Mouse (Mus musculus) heart, embryonic 10.5 days (tissue): ENCODE data around the gene Arid1b. TPM values are rescaled to one million over a fixed set of nuclear protein-coding genes. Genes with fewer than 3 reads are reported as not detected.

Source experiments
- DNase-seq: peaks from one replicate; pipeline ENCODE4 v3.0.0-alpha.2; 2017; ENCODE audit warnings: low spot score
- H3K27ac ChIP-seq: fragments of 300-500 bp; sonication (generic); 2 replicates; pipeline ENCODE4 v1.5.1; 2016; ENCODE audit warnings: mild to moderate bottlenecking
- H3K27me3 ChIP-seq: fragments of 300-500 bp; sonication (generic); 2 replicates; pipeline ENCODE4 v1.6.1; 2016; ENCODE audit warnings: mild to moderate bottlenecking; ENCODE audit not compliant: poor library complexity, insufficient read depth, severe bottlenecking
- H3K36me3 ChIP-seq: fragments of 300-500 bp; sonication (generic); 2 replicates; pipeline ENCODE4 v1.6.1; 2016; ENCODE audit warnings: mild to moderate bottlenecking, moderate library complexity
- H3K4me1 ChIP-seq: fragments of 300-500 bp; sonication (generic); 2 replicates; pipeline ENCODE4 v1.6.1; 2016; ENCODE audit warnings: mild to moderate bottlenecking
- H3K4me3 ChIP-seq: fragments of 300-500 bp; sonication (generic); 2 replicates; pipeline ENCODE4 v1.5.1; 2016; ENCODE audit warnings: mild to moderate bottlenecking, moderate library complexity
- H3K9me3 ChIP-seq: fragments of 300-500 bp; sonication (generic); 2 replicates; pipeline ENCODE4 v1.6.1; 2016; ENCODE audit warnings: mild to moderate bottlenecking, moderate library complexity
- WGBS: fragments of 180-500 bp; shearing (Covaris S2); methylation state at CpG from one replicate; pipeline ENCODE4 v1.1.7; 2016; 5-methylcytosine and 5-hydroxymethylcytosine counted together
- polyA plus RNA-seq: library from polyadenylated mRNA; unstranded; fragments of >200 nt; fragmentation: Nextera tagmentation; extraction: Ambion mirVana; gene quantifications from 2 replicates; pipeline ENCODE4 v1.2.1, GENCODE M21; 2016

Arid1b gene
- polyA plus RNA-seq, 1 experiment from 2014 or later, result 8.4 TPM

DNA sequence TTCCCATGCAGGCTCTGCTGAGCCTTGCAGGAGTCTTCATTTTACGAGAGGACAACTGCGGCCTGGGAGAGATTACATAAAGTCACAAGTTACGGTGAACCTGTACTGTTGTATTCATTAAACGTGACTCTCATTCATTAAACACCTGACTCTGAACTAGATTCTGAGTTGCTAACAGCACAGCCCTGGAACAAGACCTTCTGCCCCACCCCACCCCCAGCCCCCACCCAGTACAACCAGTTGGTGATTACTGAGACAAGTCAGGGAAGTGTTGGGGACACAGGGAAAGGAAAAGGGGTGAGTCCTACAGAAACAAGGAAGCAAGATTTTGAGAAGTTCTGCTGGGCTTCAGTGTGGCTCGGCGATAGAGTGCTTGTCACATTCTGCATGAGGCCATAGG, 281.6 kb downstream of the Arid1b start:
- H3K27me3 ChIP-seq, result no peaks in the 10 kb centered on the region
- no peak for DNase-seq
- no peaks in the 10 kb centered on the region for H3K9me3 ChIP-seq
- H3K4me1 ChIP-seq, result peaks cover 13% of the 10 kb centered on the region
- peaks cover 10% of the 10 kb centered on the region; the same call in 1 of the 2 replicates for H3K36me3 ChIP-seq
- no peak overlapping the region for H3K4me3 ChIP-seq
- WGBS, result 90% methylated on average over 6 of the region's 6 CpGs
- no peak overlapping the region for H3K27ac ChIP-seq

DNA sequence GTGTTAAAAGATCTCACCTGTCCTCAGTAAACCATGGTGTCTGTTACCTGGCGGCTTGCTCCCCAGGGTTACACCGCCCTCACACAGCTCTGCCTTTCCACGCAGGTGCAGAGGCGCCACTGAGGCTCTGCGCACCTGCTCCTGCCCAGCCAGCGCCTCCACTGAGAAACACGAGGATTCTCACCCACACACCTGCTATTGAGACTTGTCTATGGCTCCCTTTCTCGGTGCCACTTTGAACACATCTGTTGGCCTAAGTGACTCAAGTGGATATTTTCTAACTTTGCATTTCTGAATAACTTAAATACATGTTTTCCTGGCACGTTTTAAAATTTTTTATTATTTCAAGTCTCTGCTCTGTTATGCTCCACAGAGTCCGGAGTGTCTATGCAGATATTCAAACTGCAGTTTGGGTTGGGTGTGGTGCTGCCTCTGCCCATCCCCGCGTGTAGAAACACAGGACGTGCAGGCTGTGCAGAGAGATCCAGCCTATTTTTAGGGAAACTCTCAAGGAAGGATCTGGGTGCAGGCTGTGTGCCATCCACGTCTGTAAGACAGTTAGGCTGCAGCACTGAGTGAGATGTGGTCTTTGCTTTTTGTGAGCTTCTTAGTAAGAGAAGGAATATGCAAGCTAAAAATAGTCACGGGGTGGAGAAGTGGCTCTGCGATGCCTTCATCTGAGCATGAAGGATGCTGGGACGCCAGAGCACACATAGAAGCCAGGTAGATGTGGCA, 283.2 kb downstream of the Arid1b start:
- WGBS, result 73% methylated on average over 17 of the region's 17 CpGs
- DNase-seq, result no peak
- Histone ChIP-seq H3K36me3 (peaks cover 10% of the 10 kb centered on the region; the same call in 1 of the 2 replicates), H3K4me3 (no peak overlapping the region), H3K27ac (no peak overlapping the region), H3K9me3 (no peaks in the 10 kb centered on the region), H3K27me3 (no peaks in the 10 kb centered on the region), H3K4me1 (peaks cover 18% of the 10 kb centered on the region)

DNA sequence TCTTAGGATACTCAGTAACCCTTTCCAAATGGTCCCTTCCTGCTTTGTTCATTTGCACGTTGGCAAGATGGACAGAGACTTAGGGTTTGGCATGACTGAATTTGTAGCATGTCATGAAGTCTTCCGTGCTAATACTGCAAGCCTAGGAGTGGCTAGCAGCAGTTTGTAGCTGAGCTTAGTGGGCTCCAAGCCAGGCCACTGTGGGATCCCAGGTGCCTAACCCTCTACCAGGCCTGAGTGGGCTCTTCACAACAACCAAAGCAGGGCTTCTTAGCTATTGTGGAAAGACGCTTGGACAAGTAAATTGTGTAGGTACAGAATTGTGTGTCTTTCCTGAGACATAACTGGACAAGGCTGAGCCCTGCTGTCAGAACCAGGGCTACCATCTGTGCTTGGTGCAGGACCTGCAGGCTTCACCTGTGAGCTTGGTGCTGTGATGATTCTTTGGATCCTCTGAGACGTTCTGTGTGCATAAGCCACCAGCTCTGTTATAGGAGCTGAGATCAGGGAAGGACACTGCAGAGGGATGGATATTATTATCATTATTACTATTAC, 286.4 kb downstream of the Arid1b start:
- H3K27me3 ChIP-seq, result no peaks in the 10 kb centered on the region
- no peak for DNase-seq
- H3K27ac ChIP-seq, result no peak overlapping the region
- H3K36me3 ChIP-seq, result peaks cover 10% of the 10 kb centered on the region
- H3K9me3 ChIP-seq, result no peaks in the 10 kb centered on the region
- H3K4me3 ChIP-seq, result no peak overlapping the region
- 81% methylated on average over 4 of the region's 4 CpGs for WGBS
- peaks cover 24% of the 10 kb centered on the region for H3K4me1 ChIP-seq

GRCm38 (mm10) chr17:5284783-5285182, 290.7 kb downstream of the Arid1b start:
- peaks cover 2% of the 10 kb centered on the region; the same call in 1 of the 2 replicates for H3K36me3 ChIP-seq
- no peak for DNase-seq
- no peak overlapping the region for H3K4me3 ChIP-seq
- H3K4me1 ChIP-seq, result peaks cover 28% of the 10 kb centered on the region; the same call in 1 of the 2 replicates
- H3K27ac ChIP-seq, result no peak overlapping the region
- WGBS, result 88% methylated on average over 10 of the region's 10 CpGs
- H3K9me3 ChIP-seq, result no peaks in the 10 kb centered on the region
- no peaks in the 10 kb centered on the region for H3K27me3 ChIP-seq

GRCm38 (mm10) chr17:5285877-5286440, 291.8 kb downstream of the Arid1b start:
- peaks cover 28% of the 10 kb centered on the region; the same call in 1 of the 2 replicates for H3K4me1 ChIP-seq
- DNase-seq, result no peak
- WGBS, result 75% methylated on average over 13 of the region's 13 CpGs
- no peaks in the 10 kb centered on the region for H3K27me3 ChIP-seq
- H3K36me3 ChIP-seq, result peaks cover 2% of the 10 kb centered on the region
- H3K4me3 ChIP-seq, result no peak overlapping the region
- no peaks in the 10 kb centered on the region for H3K9me3 ChIP-seq
- H3K27ac ChIP-seq, result peak overlapping the region; percentile 7; the same call in 1 of the 2 replicates

DNA sequence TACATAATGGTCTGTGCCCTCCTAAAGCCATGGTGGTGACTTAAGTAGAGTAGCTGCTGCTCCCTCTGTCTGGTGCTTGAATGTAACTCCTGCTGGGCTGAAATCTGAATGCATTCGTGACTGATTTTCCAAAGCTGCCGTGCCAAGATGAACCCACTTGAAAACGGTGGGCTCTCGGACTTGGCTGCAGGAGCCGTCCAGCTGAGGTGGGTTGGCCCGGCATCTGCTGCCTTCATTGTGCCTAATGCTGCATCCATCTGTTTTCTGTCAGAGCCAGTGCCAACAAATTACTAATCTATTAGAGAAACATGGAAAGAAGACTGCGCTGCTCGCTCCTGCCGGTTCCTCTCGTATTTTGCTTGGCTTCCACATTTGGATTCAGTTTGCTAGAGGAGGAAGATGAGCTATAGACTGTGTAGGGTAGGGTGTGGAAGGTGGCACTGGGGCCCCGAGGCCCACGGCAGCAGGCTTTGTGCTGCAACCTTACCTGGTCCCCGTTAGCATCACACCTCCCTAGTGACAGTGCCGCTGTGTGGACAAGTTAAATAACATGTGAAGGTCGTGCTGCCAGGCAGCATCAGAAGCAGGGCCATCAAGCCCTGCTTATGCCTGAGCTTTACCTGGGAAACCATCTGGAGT, 292.6 kb downstream of the Arid1b start:
- Histone ChIP-seq H3K9me3 (no peaks in the 10 kb centered on the region), H3K36me3 (peaks cover 10% of the 10 kb centered on the region), H3K4me3 (no peak overlapping the region), H3K27ac (no peak overlapping the region), H3K4me1 (peaks cover 23% of the 10 kb centered on the region; the same call in 1 of the 2 replicates), H3K27me3 (no peaks in the 10 kb centered on the region)
- no peak for DNase-seq
- 89% methylated on average over 15 of the region's 15 CpGs for WGBS

DNA sequence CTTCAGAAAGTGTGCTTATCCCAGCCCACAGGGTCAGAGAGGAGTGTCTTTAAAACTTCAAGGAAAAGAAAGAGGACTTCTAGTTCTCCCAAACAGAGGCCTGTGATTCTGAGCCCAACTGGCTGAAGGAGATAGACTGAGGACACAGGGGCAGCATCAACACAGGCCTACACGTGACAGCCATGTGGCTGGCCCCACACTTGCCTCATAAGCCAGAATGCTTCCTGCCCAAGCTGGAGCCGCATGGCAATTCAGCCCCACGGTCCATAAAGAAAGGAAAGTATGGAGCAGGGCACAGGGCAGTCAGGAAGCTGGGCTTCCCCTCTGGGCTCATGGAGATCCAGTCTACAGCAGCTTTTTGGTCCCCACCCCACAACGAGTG, 293.1 kb downstream of the Arid1b start:
- H3K9me3 ChIP-seq, result no peaks in the 10 kb centered on the region
- H3K4me3 ChIP-seq, result no peak overlapping the region
- WGBS, result 70% methylated on average over 4 of the region's 4 CpGs
- no peak for DNase-seq
- H3K27ac ChIP-seq, result no peak overlapping the region
- H3K4me1 ChIP-seq, result peaks cover 23% of the 10 kb centered on the region; the same call in 1 of the 2 replicates
- H3K27me3 ChIP-seq, result no peaks in the 10 kb centered on the region
- peaks cover 10% of the 10 kb centered on the region for H3K36me3 ChIP-seq

- H3K36me3 ChIP-seq, result peaks cover 10% of the 10 kb centered on the region
- DNase-seq, result no peak
- H3K9me3 ChIP-seq, result no peaks in the 10 kb centered on the region
- no peaks in the 10 kb centered on the region for H3K27me3 ChIP-seq
- H3K27ac ChIP-seq, result no peak overlapping the region
- no peak overlapping the region for H3K4me3 ChIP-seq
- 75% methylated on average over 9 of the region's 9 CpGs for WGBS
- H3K4me1 ChIP-seq, result peaks cover 23% of the 10 kb centered on the region; the same call in 1 of the 2 replicates
These were observed 293.5 kb downstream of the Arid1b start for GRCm38 (mm10) chr17:5287641-5288040.

DNA sequence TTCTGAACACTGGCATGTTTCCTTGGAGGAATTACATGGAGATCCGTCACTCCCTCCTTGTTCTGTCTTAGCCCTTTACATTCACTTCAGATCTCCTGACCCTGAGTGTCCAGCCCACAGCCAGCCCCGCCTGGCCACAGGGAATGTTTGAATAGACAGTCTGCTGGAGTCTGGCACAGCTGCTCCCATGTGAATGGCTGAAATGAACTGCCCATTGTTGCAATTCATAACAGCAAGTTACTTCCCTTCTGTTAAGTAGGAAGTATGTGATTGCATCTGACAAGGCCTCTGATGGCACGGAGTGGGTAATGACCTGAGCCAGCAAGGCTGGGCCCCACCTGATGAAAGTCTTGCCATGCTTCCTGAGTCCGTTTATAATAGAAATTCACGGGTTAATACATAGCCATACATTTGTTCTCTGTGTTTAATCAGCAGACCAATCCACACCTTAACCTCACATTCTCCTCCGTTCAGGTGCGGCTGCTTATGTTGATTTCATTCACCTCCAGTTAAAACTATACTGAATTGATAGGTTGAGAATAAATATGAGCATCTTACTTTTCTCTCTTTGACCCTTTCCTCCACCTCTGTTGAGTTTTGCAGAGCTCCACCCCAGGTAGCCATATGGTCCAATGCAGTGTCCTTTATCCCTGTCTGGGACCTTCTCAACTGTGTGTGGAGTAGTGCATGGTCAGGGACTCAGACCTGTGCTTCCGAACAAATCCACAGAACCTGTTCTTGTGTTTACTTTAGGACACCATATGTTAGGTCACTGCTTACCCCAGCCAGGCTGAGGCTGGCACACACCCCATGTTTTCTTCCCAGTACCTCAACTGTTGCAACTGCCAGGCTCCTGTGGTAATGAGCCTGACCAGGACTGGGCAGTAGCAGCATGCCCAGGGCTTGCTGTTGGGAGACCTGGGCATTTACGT, 299.8 kb downstream of the Arid1b start:
- no peak for DNase-seq
- H3K4me3 ChIP-seq, result no peak overlapping the region
- no peak overlapping the region for H3K27ac ChIP-seq
- peaks cover 16% of the 10 kb centered on the region; the same call in 1 of the 2 replicates for H3K4me1 ChIP-seq
- WGBS, result 87% methylated on average over 9 of the region's 9 CpGs
- no peaks in the 10 kb centered on the region for H3K27me3 ChIP-seq
- H3K9me3 ChIP-seq, result no peaks in the 10 kb centered on the region
- H3K36me3 ChIP-seq, result peaks cover 19% of the 10 kb centered on the region

DNA sequence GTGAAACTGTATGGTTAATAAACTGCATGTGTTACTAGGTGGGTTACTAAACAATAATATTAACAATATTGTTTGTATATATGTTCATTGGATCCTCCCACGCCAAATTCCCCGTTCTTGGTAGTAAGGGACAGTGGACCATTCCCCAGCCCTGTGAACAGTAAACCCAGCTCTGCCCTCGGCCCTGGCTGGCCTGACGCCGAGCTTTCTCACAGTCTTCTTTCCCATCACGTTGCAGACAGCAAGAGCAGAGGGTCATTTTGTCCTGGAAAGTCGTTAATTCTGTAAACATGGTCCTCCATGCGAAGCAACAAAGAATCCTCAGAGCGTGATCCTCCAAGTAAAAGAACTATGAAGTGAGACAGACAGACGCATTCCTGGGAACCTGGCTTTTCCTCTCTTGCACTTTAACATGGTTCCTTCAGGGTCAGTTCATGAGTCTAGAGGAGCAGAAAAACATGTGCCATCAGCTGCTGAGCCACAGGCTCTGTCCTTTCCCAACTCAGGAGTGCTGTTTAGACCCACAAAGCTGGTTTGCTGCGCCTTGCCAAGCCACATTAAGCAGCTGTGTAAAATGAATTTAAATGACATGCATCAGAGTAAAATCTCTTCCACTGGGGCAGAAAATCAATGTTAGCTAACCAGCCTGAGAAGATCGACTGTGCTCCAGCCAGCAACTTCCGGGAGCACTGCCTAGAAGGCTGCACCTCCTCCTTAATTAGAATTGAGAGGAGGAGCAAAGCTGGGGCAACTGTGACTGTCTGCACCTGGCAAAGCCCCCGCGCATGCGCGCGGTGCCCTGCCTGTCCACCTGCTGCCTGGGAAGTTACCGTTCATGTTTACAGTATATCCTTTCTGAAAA, 301.2 kb downstream of the Arid1b start:
- H3K4me3 ChIP-seq, result no peak overlapping the region
- H3K36me3 ChIP-seq, result peaks cover 19% of the 10 kb centered on the region
- H3K4me1 ChIP-seq, result peaks cover 19% of the 10 kb centered on the region; the same call in 1 of the 2 replicates
- no peak overlapping the region for H3K27ac ChIP-seq
- 82% methylated on average over 19 of the region's 19 CpGs for WGBS
- no peaks in the 10 kb centered on the region for H3K27me3 ChIP-seq
- no peaks in the 10 kb centered on the region for H3K9me3 ChIP-seq
- no peak for DNase-seq

DNA sequence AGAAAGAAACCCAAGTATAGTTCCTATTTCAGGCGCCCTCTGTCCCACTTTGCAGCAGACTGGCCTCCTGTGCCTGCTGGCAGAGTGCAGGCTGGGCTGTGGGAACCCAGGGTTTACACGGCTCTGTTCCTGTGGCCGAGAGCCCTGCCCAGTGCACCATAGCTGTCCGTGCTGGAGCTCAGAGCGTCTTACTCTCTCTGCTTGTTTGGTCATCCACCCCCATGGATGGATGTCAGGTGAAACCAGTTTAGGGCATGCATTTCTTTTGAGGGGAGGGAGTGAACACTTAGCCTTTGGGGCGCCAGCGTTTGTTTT, 301.8 kb downstream of the Arid1b start:
- peaks cover 17% of the 10 kb centered on the region for H3K36me3 ChIP-seq
- H3K4me3 ChIP-seq, result no peak overlapping the region
- H3K27ac ChIP-seq, result no peak overlapping the region
- 85% methylated on average over 7 of the region's 7 CpGs for WGBS
- no peak for DNase-seq
- peaks cover 19% of the 10 kb centered on the region; the same call in 1 of the 2 replicates for H3K4me1 ChIP-seq
- H3K27me3 ChIP-seq, result no peaks in the 10 kb centered on the region
- no peaks in the 10 kb centered on the region for H3K9me3 ChIP-seq
